Mouse (Mus musculus) ES-Bruce4 (cell line): ENCODE measurements around the gene Mgarp.

Experiments used
- CTCF ChIP-seq: IDR thresholded peaks from one replicate; pipeline ENCODE4 v1.8.1; 2011; ENCODE audit warnings: low read depth, low read length
- EP300 ChIP-seq: IDR thresholded peaks from 2 replicates; pipeline ENCODE4 v1.6.1; 2011; ENCODE audit warnings: low read depth, low read length; ENCODE audit not compliant: insufficient read depth
- POLR2A ChIP-seq: IDR thresholded peaks from one replicate; pipeline ENCODE4 v1.8.1; 2011; ENCODE audit warnings: low read length; ENCODE audit not compliant: insufficient read depth

DNA sequence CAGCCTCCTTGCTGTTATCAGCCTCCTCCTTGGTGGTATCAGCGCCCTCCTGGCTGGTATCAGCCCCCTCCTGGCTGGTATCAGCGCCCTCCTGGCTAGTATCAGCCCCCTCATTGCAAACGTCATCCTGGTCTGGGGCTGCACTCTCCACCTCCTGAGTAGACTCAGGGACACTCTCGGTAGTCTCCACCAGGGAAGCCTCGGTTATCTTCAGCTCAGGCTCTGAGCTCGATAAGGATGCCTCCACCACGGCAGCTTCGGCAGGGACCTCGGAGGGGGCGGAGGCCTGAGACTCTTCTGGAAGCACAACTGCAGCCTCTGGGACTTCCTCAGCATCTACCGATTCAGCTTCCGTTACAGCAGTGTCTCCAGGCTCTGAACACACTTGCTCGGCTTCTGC, 7.6 kb downstream of the Mgarp start:
- TF ChIP-seq CTCF: no peak
- no peak for TF ChIP-seq POLR2A
- TF ChIP-seq EP300: no peak
